Mouse (Mus musculus) lung, postnatal 0 days (tissue): ENCODE results near the gene Glyctk.

Experiments
- CTCF ChIP-seq: IDR thresholded peaks from 2 replicates; pipeline ENCODE4 v1.5.1; 2016; ENCODE audit warnings: antibody characterized with exemption, mild to moderate bottlenecking
- EP300 ChIP-seq: IDR thresholded peaks from 2 replicates; pipeline ENCODE4 v1.6.1; 2016; ENCODE audit warnings: antibody characterized with exemption, mild to moderate bottlenecking, control low read depth

- no peak for TF ChIP-seq CTCF
- no peak for TF ChIP-seq EP300
Measured at GRCm38 (mm10) chr9:106166709-106167108, 8.8 kb upstream of the Glyctk start.
